Mouse (Mus musculus) natural killer cell, adult 2 months (primary cell): ENCODE measurements around the gene Anxa4.
A peak's percentile ranks its signal among the peaks of the same experiment; 100 is the strongest.

ENCODE experiments used
- DNase-seq, 2 experiments: peaks; one replicate each; pipeline ENCODE4 v3.0.0; 2022; ENCODE audit warnings: low spot score in 2 of 2

The Anxa4 gene

GRCm38 (mm10) chr6:86793021-86793815 is at the start of gene Anxa4:
Gene Anxa4, minus strand, starts transcription at chr6:86793584.
- DNase-seq, result peak; percentile 42 to 43

- no peak for DNase-seq
These were observed 48.6 kb upstream of the Anxa4 start for GRCm38 (mm10) chr6:86841949-86842348.

DNA sequence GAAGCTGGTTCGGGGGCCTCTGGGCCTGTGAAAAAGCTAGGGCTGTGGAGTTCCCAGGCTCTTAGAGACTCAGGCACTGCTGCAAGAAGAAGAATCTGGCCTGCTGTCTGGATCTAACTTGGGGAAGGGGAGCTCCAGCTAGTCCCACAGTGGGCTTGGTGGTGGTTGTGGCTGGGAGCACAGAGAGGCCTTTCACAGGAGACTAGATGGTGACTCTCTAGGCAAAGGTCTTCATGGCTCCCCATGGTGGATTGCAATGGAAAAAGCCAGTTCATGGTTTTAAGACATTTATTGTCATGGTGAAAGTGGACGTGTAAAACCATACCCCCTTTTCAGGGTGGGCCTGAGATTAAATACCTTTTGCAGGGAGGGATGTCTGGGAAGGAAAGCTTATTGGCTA is 45.7 kb upstream of the Anxa4 start:
- DNase-seq, result no peak

- no peak for DNase-seq
These were observed 39.6 kb upstream of the Anxa4 start for GRCm38 (mm10) chr6:86832802-86833502.

- no peak for DNase-seq
These were observed 37.5 kb upstream of the Anxa4 start for GRCm38 (mm10) chr6:86830738-86831500.

- no peak for DNase-seq
These were observed 36.4 kb upstream of the Anxa4 start for GRCm38 (mm10) chr6:86829768-86830167.

DNA sequence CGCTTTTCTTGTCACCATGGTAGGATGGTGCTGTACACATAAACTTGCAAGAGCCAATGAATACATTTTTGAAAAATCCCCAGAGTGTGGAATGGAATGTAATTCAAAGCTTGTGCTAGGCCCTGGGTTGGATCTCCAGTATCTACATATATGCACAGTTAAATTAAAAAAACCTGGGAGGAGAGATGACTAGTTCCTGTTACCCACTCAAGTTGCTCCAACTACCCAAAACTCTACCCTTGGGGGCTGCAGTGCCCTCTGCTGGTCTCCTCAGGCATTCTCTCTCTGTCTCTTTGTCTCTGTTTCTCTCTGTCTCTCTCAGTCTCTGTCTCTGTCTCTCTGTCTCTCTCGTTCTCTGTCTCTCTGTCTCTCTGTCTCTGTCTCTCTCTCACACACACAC is 34.0 kb upstream of the Anxa4 start:
- no peak for DNase-seq

DNA sequence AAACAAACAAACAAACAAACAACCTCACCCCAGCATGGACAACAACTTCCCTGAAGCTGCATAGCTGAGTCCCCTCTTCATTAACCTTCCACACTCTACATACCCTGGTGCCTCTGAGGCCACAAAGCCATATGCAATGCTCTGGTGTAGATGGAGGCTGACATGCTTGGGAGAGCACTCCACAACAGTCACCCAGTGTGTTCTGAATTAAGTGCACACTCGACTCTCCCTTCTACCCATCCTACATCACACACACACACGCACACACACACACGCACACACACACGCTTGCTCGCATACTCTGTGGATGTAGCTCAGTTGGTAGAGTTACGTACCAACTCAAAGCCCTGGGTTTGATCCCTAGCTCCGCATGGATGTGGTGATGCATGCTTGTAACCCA is 31.0 kb upstream of the Anxa4 start:
- no peak for DNase-seq

DNA sequence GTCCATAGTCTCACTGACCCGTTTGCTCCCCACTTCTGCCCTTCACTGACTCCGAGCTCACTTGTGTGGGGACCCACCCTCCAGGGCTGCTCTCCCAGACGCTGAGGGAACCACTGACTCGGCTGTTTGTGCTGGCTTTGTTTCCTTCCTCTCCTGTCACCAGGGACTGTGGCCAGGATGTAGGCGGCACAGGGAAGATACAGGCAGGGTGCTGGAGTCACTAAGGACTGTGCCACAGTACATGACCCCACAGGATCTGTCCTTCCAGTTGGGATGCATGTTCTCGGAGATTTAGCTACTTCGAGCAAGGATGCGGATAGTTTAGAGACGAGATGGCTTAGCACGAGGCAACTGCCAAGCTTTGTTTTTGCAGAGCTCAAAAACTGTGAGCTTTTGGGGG is 30.4 kb upstream of the Anxa4 start:
- no peak for DNase-seq

- DNase-seq, result peak; percentile 39 to 67
These were observed 29.7 kb upstream of the Anxa4 start for GRCm38 (mm10) chr6:86823051-86823431.

- peak; percentile 51 to 70 for DNase-seq
These were observed 29.1 kb upstream of the Anxa4 start for GRCm38 (mm10) chr6:86822285-86823050.

- peak; percentile 34 to 47 for DNase-seq
These were observed 27.3 kb upstream of the Anxa4 start for GRCm38 (mm10) chr6:86820690-86821089.

DNA sequence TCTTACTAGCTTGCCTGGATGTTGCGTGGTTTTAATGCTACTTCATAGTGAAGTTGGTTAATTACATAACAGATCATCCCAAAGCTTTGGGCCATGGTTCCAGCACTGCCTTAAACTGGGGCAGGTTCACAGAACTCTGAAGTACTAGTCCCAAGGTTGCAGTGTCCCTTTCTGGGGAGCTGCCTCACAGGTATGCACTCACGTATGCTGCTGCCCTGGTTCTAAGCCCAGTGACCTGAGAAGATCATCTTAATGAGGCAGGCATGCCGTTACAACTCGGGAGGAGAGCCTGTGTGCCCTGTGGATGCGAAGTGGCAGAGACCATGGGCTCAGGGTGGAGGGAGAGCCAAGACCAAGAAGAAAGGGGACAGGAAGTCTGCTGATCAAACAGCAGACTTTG is 26.5 kb upstream of the Anxa4 start:
- no peak for DNase-seq

- DNase-seq, result no peak
These were observed 25.5 kb upstream of the Anxa4 start for GRCm38 (mm10) chr6:86818914-86819313.

GRCm38 (mm10) chr6:86816586-86816985 is 23.2 kb upstream of the Anxa4 start:
- no peak for DNase-seq

DNA sequence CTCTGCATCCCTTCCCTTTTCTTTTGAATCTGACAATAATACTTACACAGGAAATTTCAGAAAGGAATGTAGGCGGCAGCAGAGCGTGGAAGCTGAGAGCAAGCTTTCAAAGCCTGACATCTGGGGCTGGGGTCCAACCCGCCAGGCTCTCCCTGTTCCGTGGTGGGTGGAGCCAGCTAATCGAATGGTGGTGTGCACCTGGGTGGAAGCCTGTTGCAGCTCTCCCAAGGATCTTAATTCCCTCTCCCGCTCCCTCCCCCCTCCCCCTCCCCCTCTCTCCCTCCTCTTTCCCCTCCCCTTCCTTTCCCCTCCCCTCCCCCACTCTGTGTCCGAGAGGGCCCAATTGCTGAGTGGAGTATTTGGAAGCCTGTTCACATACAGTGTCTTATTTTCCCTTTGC is 22.1 kb upstream of the Anxa4 start:
- DNase-seq, result no peak

DNA sequence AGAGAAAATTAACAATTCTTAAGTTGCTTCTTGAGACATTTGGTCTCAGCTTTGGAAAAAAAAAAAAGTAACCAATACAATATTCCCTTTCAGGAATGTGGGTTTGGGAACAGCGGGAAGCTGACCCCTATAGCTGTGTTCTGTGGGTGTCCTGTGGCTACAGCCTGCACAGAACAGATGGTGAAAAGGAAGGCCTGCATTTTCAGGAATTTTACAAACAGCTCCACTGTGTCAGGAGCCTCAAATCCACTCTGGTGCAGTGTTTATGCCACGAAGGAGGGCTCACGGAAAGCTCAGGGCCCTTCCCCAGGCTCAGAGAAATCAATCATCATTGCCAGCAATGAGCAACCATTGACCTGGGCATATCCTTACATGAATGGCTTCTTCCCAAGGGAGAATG is 21.5 kb upstream of the Anxa4 start:
- no peak for DNase-seq

GRCm38 (mm10) chr6:86813341-86813740 is 20.0 kb upstream of the Anxa4 start:
- DNase-seq, result peak; percentile 49 to 55

DNA sequence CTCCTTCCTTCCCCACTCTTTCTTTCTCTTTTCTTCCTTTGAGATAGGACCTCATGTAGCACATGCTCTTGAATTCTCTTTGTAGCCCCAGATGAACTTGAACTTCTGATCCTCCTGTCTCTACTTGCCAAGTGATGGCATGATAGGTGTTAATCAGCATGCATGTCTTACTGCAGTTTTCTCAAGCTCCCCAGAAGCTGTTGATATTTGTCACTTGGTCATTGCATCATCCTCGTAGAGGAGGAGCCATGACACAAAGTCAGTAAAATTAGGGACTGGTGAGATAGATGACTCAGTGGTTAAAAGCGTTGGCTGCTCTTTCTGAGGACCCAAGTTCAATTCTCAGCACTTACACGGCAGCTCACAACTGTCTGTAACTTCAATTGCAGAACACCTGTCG is 19.5 kb upstream of the Anxa4 start:
- no peak for DNase-seq

DNA sequence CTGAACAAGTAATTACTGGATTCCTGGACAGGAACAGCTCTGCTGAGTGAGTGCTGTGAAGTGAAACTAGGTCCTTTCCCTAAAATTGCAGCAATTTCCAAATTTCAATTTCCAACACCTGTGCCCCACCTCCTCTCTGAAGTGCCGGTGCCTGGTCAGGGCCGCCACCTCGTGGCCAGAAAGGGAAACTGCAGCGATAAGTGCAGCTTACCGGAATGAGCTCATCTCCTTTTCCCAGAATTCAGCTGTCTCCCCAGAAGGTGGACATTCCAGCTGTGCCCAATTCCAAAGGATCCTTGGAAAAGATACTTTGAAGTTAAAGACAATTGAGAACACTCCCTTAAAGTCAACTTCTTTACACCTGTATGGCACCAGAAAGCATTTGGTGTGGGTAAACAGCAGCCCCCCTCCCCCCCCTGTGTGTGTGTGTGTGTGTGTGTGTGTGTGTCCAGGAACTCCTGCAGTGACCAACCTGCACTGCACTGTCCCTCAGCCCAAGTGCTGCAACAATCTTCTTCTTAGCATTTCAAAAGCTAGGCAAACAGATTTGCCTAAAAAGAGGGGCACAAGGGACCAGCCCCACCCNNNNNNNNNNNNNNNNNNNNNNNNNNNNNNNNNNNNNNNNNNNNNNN is 13.2 kb upstream of the Anxa4 start:
- peak; percentile 35 to 62 for DNase-seq

- no peak for DNase-seq
These were observed 11.3 kb upstream of the Anxa4 start for GRCm38 (mm10) chr6:86804646-86805045.
